Mouse (Mus musculus) erythroblast, embryonic 14.5 days (primary cell): Measurements from ENCODE around the gene Nucks1.

ENCODE experiments used
- GATA1 ChIP-seq: IDR thresholded peaks from 2 replicates; pipeline ENCODE4 v1.6.1; 2012; ENCODE audit warnings: low read length, inconsistent platforms, mixed read lengths
- TAL1 ChIP-seq: IDR thresholded peaks from 3 replicates; pipeline ENCODE4 v1.6.1; 2012; ENCODE audit warnings: low read length, inconsistent platforms, mixed read lengths

DNA sequence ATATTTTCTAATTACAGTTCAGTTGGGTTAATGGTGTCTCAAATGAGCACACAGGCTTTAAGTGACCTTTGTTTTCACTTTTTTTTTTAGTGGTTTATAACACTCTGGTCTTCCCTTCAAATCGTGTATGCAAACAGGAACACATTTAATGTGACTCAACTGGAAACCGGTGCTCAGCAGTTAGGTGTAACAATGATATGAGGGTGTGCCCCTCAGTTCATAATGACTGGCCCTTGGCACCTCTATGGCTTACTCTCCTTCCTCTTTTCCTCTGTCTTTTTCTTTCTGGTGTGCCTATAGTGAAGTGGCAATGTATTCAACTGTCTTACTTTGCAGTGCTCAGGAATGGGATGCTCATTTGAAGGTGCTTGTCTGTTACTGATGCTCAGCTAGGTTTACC is 23.1 kb downstream of the Nucks1 start:
- TF ChIP-seq GATA1 = no peak
- TF ChIP-seq TAL1 = no peak
